Mouse (Mus musculus): ENCODE data around the gene Rassf4. TPM values are rescaled to one million over a fixed set of nuclear protein-coding genes. Genes with fewer than 3 reads are reported as not detected.

Rassf4 gene
- total and polyA plus RNA-seq, 3 experiments: 0.08 TPM; not detected in 1

GRCm38 (mm10) chr6:116653191-116653590, 20.6 kb downstream of the Rassf4 start:
- H3K4me1 ChIP-seq (ENCODE audit: control insufficient read depth in 1 of 2, insufficient read depth in 2 of 2, low read length in 2 of 2): no peaks in the 10 kb centered on the region
- no peaks in the 10 kb centered on the region for H3K36me3 ChIP-seq (ENCODE audit: control insufficient read depth in 1 of 2, insufficient read depth in 2 of 2, low read length in 2 of 2)
- no peak overlapping the region for H3K9ac ChIP-seq (ENCODE audit: control insufficient read depth, low read depth, low read length, poor library complexity, severe bottlenecking)
- no peak overlapping the region for H3K4me3 ChIP-seq (ENCODE audit: control insufficient read depth in 1 of 2, insufficient read depth in 1 of 2, low read depth in 2 of 2, low read length in 2 of 2)
- TF ChIP-seq UBTF (IDR thresholded peaks at IDR 0.05; ENCODE audit: borderline replicate concordance, insufficient read depth, low read depth, low read length) (no peak), E2F4 (IDR thresholded peaks at IDR 0.05; ENCODE audit: borderline replicate concordance, low read depth, low read length) (no peak), TBP (IDR thresholded peaks at IDR 0.05; ENCODE audit: low read depth, low read length) (no peak), ZNF384 (IDR thresholded peaks at IDR 0.05; ENCODE audit: low read depth, low read length) (no peak), MAZ (IDR thresholded peaks at IDR 0.05; ENCODE audit: low read depth, low read length) (no peak)
- DNase-seq (ENCODE audit: low read depth, low spot score): no peak
- no peaks in the 10 kb centered on the region for H3K79me2 ChIP-seq (ENCODE audit: control insufficient read depth, insufficient read depth, low read length, poor library complexity)
- H3K9me3 ChIP-seq (replicated peaks; ENCODE audit: insufficient read depth, low read length): no peaks in the 10 kb centered on the region
- no peaks in the 10 kb centered on the region for H3K27me3 ChIP-seq (ENCODE audit: control insufficient read depth in 1 of 2, insufficient read depth in 2 of 2, low read length in 2 of 2)
- no peak overlapping the region for H3K27ac ChIP-seq (ENCODE audit: control insufficient read depth, low read depth, low read length)

- Histone ChIP-seq H3K36me3 (ENCODE audit: control insufficient read depth in 1 of 2, insufficient read depth in 2 of 2, low read length in 2 of 2) (no peaks in the 10 kb centered on the region), H3K4me1 (ENCODE audit: control insufficient read depth in 1 of 2, insufficient read depth in 2 of 2, low read length in 2 of 2) (no peaks in the 10 kb centered on the region), H3K9ac (ENCODE audit: control insufficient read depth, low read depth, low read length, poor library complexity, severe bottlenecking) (no peak overlapping the region), H3K27ac (ENCODE audit: control insufficient read depth, low read depth, low read length) (no peak overlapping the region), H3K27me3 (ENCODE audit: control insufficient read depth in 1 of 2, insufficient read depth in 2 of 2, low read length in 2 of 2) (no peaks in the 10 kb centered on the region), H3K9me3 (replicated peaks; ENCODE audit: insufficient read depth, low read length) (no peaks in the 10 kb centered on the region), H3K4me3 (ENCODE audit: control insufficient read depth in 1 of 2, insufficient read depth in 1 of 2, low read depth in 2 of 2, low read length in 2 of 2) (no peak overlapping the region), H3K79me2 (ENCODE audit: control insufficient read depth, insufficient read depth, low read length, poor library complexity) (no peaks in the 10 kb centered on the region)
- DNase-seq (ENCODE audit: low read depth, low spot score): no peak
- TF ChIP-seq MYB (IDR thresholded peaks at IDR 0.05; ENCODE audit: low read depth, low read length) (no peak), ETS1 (IDR thresholded peaks at IDR 0.05; ENCODE audit: low read depth, low read length) (no peak)
These were observed 22.2 kb downstream of the Rassf4 start for GRCm38 (mm10) chr6:116651437-116652118.

DNA sequence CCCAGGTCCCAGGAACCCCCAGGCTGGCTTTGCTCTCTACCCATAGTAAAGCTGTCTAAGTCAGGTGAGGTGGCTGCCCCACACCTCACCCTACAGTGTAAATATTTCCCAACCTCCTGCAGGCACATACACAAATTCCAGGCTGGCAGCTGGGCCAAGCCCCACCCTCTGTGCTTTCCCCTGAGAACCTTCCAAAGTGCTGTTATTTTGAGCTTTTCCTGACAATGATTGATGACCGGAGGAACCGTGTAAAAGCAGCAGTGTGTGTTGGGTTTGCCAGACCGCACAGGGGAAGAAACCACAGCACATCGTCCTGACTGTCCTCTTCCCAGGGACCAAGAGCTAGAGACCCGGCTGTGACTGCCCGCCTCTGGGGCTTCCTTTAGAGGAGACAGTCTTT, 23.3 kb downstream of the Rassf4 start, which contains the start of gene Depp1:
Gene Depp1 (plus strand): TSS at position 204 of the 400 bp plus-strand sequence.
- Histone ChIP-seq H3K4me3 (ENCODE audit: control insufficient read depth in 1 of 2, insufficient read depth in 1 of 2, low read depth in 2 of 2, low read length in 2 of 2) (no peak within 1 kb of the TSS), H3K36me3 (ENCODE audit: control insufficient read depth in 1 of 2, insufficient read depth in 2 of 2, low read length in 2 of 2) (no peaks in the 10 kb centered on the region)
- no peak for DNase-seq (ENCODE audit: low read depth, low spot score)

More for the DNA sequence above, 23.3 kb downstream of the Rassf4 start, which contains the start of gene Depp1:
- no peaks in the 10 kb centered on the region for H3K27me3 ChIP-seq (ENCODE audit: control insufficient read depth in 1 of 2, insufficient read depth in 2 of 2, low read length in 2 of 2)
- TF ChIP-seq MAFK (IDR thresholded peaks at IDR 0.05; ENCODE audit: borderline replicate concordance, low read depth, low read length) (no peak), NELFE (IDR thresholded peaks at IDR 0.05; ENCODE audit: low read depth, low read length) (no peak), JUND (IDR thresholded peaks at IDR 0.05; ENCODE audit: low read depth, low read length) (no peak), USF1 (IDR thresholded peaks at IDR 0.05; ENCODE audit: low read depth, low read length) (no peak), GABPA (IDR thresholded peaks at IDR 0.05; ENCODE audit: low read depth, low read length) (no peak), SIN3A (IDR thresholded peaks at IDR 0.05; ENCODE audit: low read length) (no peak), ETS1 (IDR thresholded peaks at IDR 0.05; ENCODE audit: low read depth, low read length) (no peak), CTCF (IDR thresholded peaks at IDR 0.05 in 2 of 3, conservative IDR thresholded peaks at IDR 0.05 in 1 of 3; ENCODE audit: control insufficient read depth in 1 of 3, insufficient read depth in 1 of 3, low read depth in 2 of 3, low read length in 3 of 3, poor library complexity in 1 of 3, severe bottlenecking in 1 of 3) (no peak), POLR2AphosphoS5 (IDR thresholded peaks at IDR 0.05; ENCODE audit: borderline replicate concordance, low read depth, low read length) (no peak), USF2 (IDR thresholded peaks at IDR 0.05; ENCODE audit: borderline replicate concordance in 1 of 2, insufficient read depth in 1 of 2, low read depth in 1 of 2, low read length in 2 of 2) (no peak), TBP (IDR thresholded peaks at IDR 0.05; ENCODE audit: low read depth, low read length) (no peak), UBTF (IDR thresholded peaks at IDR 0.05; ENCODE audit: borderline replicate concordance, insufficient read depth, low read depth, low read length) (no peak), TAL1 (IDR thresholded peaks at IDR 0.05; ENCODE audit: low read length) (no peak), MYC (IDR thresholded peaks at IDR 0.05; ENCODE audit: low read depth, low read length) (no peak), E2F4 (IDR thresholded peaks at IDR 0.05; ENCODE audit: borderline replicate concordance, low read depth, low read length) (no peak)
- no peaks in the 10 kb centered on the region for H3K9me3 ChIP-seq (replicated peaks; ENCODE audit: insufficient read depth, low read length)
- H3K79me2 ChIP-seq (ENCODE audit: control insufficient read depth, insufficient read depth, low read length, poor library complexity): no peaks in the 10 kb centered on the region
- no peak within 1 kb of the TSS for H3K27ac ChIP-seq (ENCODE audit: control insufficient read depth, low read depth, low read length)
- no peak within 1 kb of the TSS for H3K9ac ChIP-seq (ENCODE audit: control insufficient read depth, low read depth, low read length, poor library complexity, severe bottlenecking)
- no peaks in the 10 kb centered on the region for H3K4me1 ChIP-seq (ENCODE audit: control insufficient read depth in 1 of 2, insufficient read depth in 2 of 2, low read length in 2 of 2)

All from MEL (cell line).